Mouse (Mus musculus) intestine, postnatal 0 days (tissue): Measurements from ENCODE around the gene Pdcd6ip. TPM values are rescaled to one million over a fixed set of nuclear protein-coding genes. Genes with fewer than 3 reads are reported as not detected.
A peak's percentile ranks its signal among the peaks of the same experiment; 100 is the strongest.

Experiments
- ATAC-seq: fragments of 200-750 bp; cut with Nextera tagmentation; 2 replicates; pipeline ENCODE4 v1.8.0; 2017; ENCODE audit warnings: mild to moderate bottlenecking, moderate TSS enrichment, moderate library complexity
- H3K27ac ChIP-seq: fragments of 300-500 bp; sonication (generic); 2 replicates; pipeline ENCODE4 v1.5.1; 2014; ENCODE audit warnings: mild to moderate bottlenecking, low read depth, low read length, moderate library complexity
- H3K27me3 ChIP-seq: fragments of 300-500 bp; sonication (generic); replicated peaks from 2 replicates; pipeline ENCODE4 v1.6.1; 2014; ENCODE audit warnings: low read length, mixed read lengths; ENCODE audit not compliant: control insufficient read depth, insufficient read depth
- H3K36me3 ChIP-seq: fragments of 300-500 bp; sonication (generic); 2 replicates; pipeline ENCODE4 v1.6.1; 2014; ENCODE audit warnings: mild to moderate bottlenecking, moderate library complexity; ENCODE audit not compliant: control insufficient read depth, insufficient read depth
- H3K4me1 ChIP-seq: fragments of 300-500 bp; sonication (generic); replicated peaks from 2 replicates; pipeline ENCODE4 v1.6.1; 2014; ENCODE audit warnings: antibody characterized with exemption, low read length, mixed read lengths; ENCODE audit not compliant: control insufficient read depth, insufficient read depth
- H3K4me2 ChIP-seq: fragments of 300-500 bp; sonication (generic); replicated peaks from 2 replicates; pipeline ENCODE4 v1.6.1; 2014; ENCODE audit warnings: low read depth, mild to moderate bottlenecking, moderate library complexity
- H3K4me3 ChIP-seq: fragments of 300-500 bp; sonication (generic); 2 replicates; pipeline ENCODE4 v1.5.1; 2014; ENCODE audit warnings: low read depth, low read length
- H3K9ac ChIP-seq: fragments of 300-500 bp; sonication (generic); 2 replicates; pipeline ENCODE4 v1.6.1; 2014; ENCODE audit warnings: mild to moderate bottlenecking, low read depth, low read length
- H3K9me3 ChIP-seq: fragments of 300-500 bp; sonication (generic); 2 replicates; pipeline ENCODE4 v1.6.1; 2016; ENCODE audit warnings: mixed run types; ENCODE audit not compliant: control insufficient read depth
- CTCF ChIP-seq: sonication (generic); IDR thresholded peaks from 2 replicates; pipeline ENCODE4 v1.5.1; 2016; ENCODE audit warnings: low read depth, mild to moderate bottlenecking, control low read depth, antibody characterized with exemption, moderate library complexity
- WGBS: fragments of 180-500 bp; shearing (Covaris S2); extraction: QIAGEN DNeasy Blood & Tissue Kit; methylation state at CpG from one replicate; pipeline ENCODE4 v1.1.7; 2014; 5-methylcytosine and 5-hydroxymethylcytosine counted together
- polyA plus RNA-seq: library from polyadenylated mRNA; unstranded; fragments of >200 nt; fragmentation: Nextera tagmentation; extraction: Ambion mirVana; gene quantifications from 2 replicates; pipeline ENCODE4 v1.2.1, GENCODE M21; 2015

Pdcd6ip gene
- polyA plus RNA-seq, 1 experiment from 2014 or later: 101 TPM

DNA sequence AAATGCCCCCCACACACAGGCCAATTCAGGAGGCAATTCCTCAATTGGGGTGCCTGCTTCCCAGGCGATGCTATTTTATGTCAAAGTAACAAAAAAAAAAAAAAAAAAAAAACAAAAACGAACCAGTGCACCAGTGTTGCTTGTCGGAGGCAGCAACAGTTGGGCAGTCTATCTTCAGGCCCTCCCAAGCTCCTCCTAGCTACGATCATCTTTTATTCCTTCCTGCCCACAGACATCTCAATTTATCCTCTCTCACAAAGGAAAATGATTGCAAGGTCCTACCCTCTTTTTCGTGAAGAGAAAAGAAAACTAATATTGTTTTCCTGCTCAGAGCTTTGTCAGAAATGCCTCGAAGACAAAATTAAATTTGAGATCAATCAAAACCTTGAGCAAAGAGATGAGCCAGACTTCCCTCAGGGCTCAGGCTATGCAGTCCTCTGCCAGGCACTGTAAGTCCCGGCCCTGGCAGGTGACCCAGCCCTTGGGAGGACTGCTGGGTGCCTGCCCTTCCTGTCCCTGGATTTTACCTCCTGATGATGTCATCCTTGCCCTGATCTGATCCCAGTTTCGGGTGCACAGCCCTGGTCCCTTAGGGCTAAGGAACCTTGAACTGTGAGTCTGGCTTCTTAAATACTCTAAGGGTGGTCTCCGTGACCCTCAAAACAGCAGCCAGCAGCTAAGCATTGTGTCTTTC, 75.6 kb downstream of the Pdcd6ip start:
- no peaks in the 10 kb centered on the region for H3K4me1 ChIP-seq
- peaks cover 3% of the 10 kb centered on the region; the same call in 1 of the 2 replicates for H3K9me3 ChIP-seq
- H3K36me3 ChIP-seq: no peaks in the 10 kb centered on the region
- no peak for TF ChIP-seq CTCF
- no peak overlapping the region for H3K4me2 ChIP-seq
- H3K27ac ChIP-seq: no peak overlapping the region
- 76% methylated on average over 9 of the region's 9 CpGs for WGBS
- H3K9ac ChIP-seq: no peak overlapping the region
- H3K27me3 ChIP-seq: no peaks in the 10 kb centered on the region
- no peak for ATAC-seq
- H3K4me3 ChIP-seq: no peak overlapping the region

- Histone ChIP-seq H3K4me2 (no peak overlapping the region), H3K36me3 (no peaks in the 10 kb centered on the region), H3K9ac (no peak overlapping the region), H3K27me3 (no peaks in the 10 kb centered on the region), H3K4me3 (no peak overlapping the region), H3K9me3 (no peaks in the 10 kb centered on the region), H3K4me1 (no peaks in the 10 kb centered on the region), H3K27ac (no peak overlapping the region)
- WGBS: 12% methylated on average over 9 of the region's 9 CpGs
- TF ChIP-seq CTCF: peak; percentile 76
- ATAC-seq: no peak
Observed at GRCm38 (mm10) chr9:113629632-113630031, 78.4 kb downstream of the Pdcd6ip start.

- H3K4me1 ChIP-seq: no peaks in the 10 kb centered on the region
- WGBS: 92% methylated on average over 11 of the region's 11 CpGs
- H3K4me2 ChIP-seq: no peak overlapping the region
- H3K4me3 ChIP-seq: no peak overlapping the region
- no peaks in the 10 kb centered on the region for H3K9me3 ChIP-seq
- no peaks in the 10 kb centered on the region for H3K36me3 ChIP-seq
- H3K27me3 ChIP-seq: no peaks in the 10 kb centered on the region
- no peak overlapping the region for H3K9ac ChIP-seq
- TF ChIP-seq CTCF: no peak
- ATAC-seq: no peak
- H3K27ac ChIP-seq: no peak overlapping the region
Observed at GRCm38 (mm10) chr9:113629191-113629590, 78.9 kb downstream of the Pdcd6ip start.

DNA sequence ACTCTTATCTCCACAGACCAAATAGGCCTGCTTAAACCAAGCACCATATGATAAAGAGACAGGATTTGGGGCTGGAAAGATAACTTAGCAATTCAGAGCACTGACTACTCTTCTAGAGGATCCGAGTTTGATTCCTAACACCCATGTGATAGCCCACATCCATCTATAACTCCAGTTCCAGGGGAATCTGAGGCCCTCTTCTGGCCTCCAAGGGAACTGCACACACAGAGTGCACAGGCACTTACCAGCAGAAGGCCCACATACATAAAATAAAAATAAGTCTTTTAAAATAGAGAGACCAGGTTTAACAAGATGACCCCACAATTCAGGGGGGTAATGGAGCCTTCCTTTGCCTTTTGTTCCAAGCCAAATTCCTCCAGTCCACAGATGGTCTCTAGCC, 79.3 kb downstream of the Pdcd6ip start:
- 96% methylated on average over 1 of the region's 1 CpGs for WGBS
- Histone ChIP-seq H3K27ac (no peak overlapping the region), H3K27me3 (no peaks in the 10 kb centered on the region), H3K36me3 (no peaks in the 10 kb centered on the region), H3K9ac (no peak overlapping the region), H3K4me1 (no peaks in the 10 kb centered on the region), H3K9me3 (no peaks in the 10 kb centered on the region), H3K4me2 (no peak overlapping the region), H3K4me3 (no peak overlapping the region)
- ATAC-seq: no peak
- TF ChIP-seq CTCF: no peak

DNA sequence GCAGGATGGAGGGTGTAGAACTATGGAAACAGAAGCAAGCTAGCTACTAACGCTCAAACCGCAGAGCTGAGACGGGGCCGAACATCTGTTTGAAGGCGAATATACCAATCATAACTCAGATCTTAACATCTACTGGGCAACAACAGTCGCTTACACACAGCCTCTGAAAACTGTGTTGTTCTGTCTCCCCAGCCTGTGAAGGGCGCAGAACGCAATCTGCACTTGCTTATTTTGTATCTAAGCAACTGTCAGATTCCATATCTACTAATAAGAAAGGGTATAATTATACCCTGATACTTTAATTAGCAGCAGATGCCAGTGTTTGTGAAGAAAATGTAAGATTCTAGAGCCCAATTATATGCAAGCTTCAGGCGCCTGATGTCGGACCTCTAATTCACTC, 81.3 kb downstream of the Pdcd6ip start:
- no peak for ATAC-seq
- H3K27me3 ChIP-seq: no peaks in the 10 kb centered on the region
- no peaks in the 10 kb centered on the region for H3K4me1 ChIP-seq
- TF ChIP-seq CTCF: no peak
- WGBS: 88% methylated on average over 10 of the region's 10 CpGs
- no peak overlapping the region for H3K9ac ChIP-seq
- no peaks in the 10 kb centered on the region for H3K36me3 ChIP-seq
- H3K4me2 ChIP-seq: no peak overlapping the region
- no peak overlapping the region for H3K4me3 ChIP-seq
- no peaks in the 10 kb centered on the region for H3K9me3 ChIP-seq
- no peak overlapping the region for H3K27ac ChIP-seq

DNA sequence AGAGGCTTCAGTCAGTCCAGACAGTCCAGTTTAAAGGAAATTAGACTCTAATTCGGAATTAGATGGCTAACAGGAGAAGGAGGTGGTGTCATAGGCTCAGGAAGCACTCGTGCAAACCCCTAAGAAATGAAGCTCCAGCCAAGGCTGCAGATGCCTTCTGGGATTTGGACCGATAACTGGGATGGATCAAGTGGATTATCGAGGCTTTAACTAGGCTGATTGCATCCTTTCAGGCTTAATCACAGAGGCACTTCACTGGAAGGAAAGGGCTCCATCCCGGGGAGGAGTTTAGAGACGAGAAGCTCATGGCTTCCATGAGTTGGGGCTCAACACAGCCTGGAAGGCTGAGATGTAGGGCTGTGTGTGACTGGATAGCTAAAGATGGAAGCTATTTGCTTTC, 84.0 kb downstream of the Pdcd6ip start:
- 75% methylated on average over 6 of the region's 6 CpGs for WGBS
- no peak overlapping the region for H3K4me2 ChIP-seq
- no peak overlapping the region for H3K4me3 ChIP-seq

More for the DNA sequence above, 84.0 kb downstream of the Pdcd6ip start:
- H3K36me3 ChIP-seq: no peaks in the 10 kb centered on the region
- H3K9ac ChIP-seq: no peak overlapping the region
- H3K4me1 ChIP-seq: no peaks in the 10 kb centered on the region
- TF ChIP-seq CTCF: no peak
- no peaks in the 10 kb centered on the region for H3K9me3 ChIP-seq
- no peak overlapping the region for H3K27ac ChIP-seq
- no peak for ATAC-seq
- H3K27me3 ChIP-seq: no peaks in the 10 kb centered on the region
